ENCODE assay signal across 15 mouse cellular contexts in genomic region chr9:59198221-59198875, GRCm38 (mm10).
DNase-seq lines count a peak whose midpoint lies in the region; ATAC-seq and TF ChIP-seq lines count a peak whose summit lies in the region.
"Had no signal": no experiment of that assay in that cellular context is flagged by ENCODE, and none has a peak within 500 bp of the region (broad histone marks: within the 10 kb centered on the region; RNA-seq: fewer than 3 reads in every experiment).

No protein-coding gene starts in this region.

- WGBS in lung, embryonic 14.5 days: 22% methylated on average over 6 of the region's 6 CpGs

- H3K9ac ChIP-seq in lung, embryonic 14.5 days: no peak overlapping the region
- H3K9ac ChIP-seq: embryonic facial prominence, embryonic 15.5 days; midbrain, embryonic 15.5 days; neural tube, embryonic 15.5 days had no signal

- ATAC-seq in lung, embryonic 14.5 days (ENCODE audit: insufficient read depth): no peak; the same call in 1 of the 2 replicates
- ATAC-seq: CD4-positive, CD25-positive, alpha-beta regulatory T cell, adult 4 months; inflammation-experienced regulatory T-cells, adult 6 months; midbrain, embryonic 15.5 days had no signal

- H3K4me1 ChIP-seq in lung, embryonic 14.5 days (ENCODE audit: insufficient read depth): peaks cover 13% of the 10 kb centered on the region; the same call in 1 of the 2 replicates
- H3K4me1 ChIP-seq: midbrain, embryonic 15.5 days had no signal

- intact Hi-C loops in gastrocnemius, postnatal 14 days (cut with DNase I; ENCODE audit: low total_unique reads): no loop called here

- H3K36me3 ChIP-seq in lung, embryonic 14.5 days (ENCODE audit: insufficient read depth): no peaks in the 10 kb centered on the region
- H3K36me3 ChIP-seq: embryonic facial prominence, embryonic 15.5 days; midbrain, embryonic 15.5 days; neural tube, embryonic 15.5 days had no signal

- no peak overlapping the region for H3K4me3 ChIP-seq in lung, embryonic 14.5 days (ENCODE audit: low read depth, low read length)
- H3K4me3 ChIP-seq: embryonic facial prominence, embryonic 15.5 days; midbrain, embryonic 15.5 days; neural tube, embryonic 15.5 days had no signal

- H3K27ac ChIP-seq in lung, embryonic 14.5 days (ENCODE audit: low read depth): no peak overlapping the region
- H3K27ac ChIP-seq: embryonic facial prominence, embryonic 15.5 days; midbrain, embryonic 15.5 days; neural tube, embryonic 15.5 days had no signal

- no peaks in the 10 kb centered on the region for H3K27me3 ChIP-seq in lung, embryonic 14.5 days (ENCODE audit: insufficient read depth, low read length)
- H3K27me3 ChIP-seq: embryonic facial prominence, embryonic 15.5 days; midbrain, embryonic 15.5 days; neural tube, embryonic 15.5 days had no signal

- no peak overlapping the region for H3K4me2 ChIP-seq in lung, embryonic 14.5 days
- H3K4me2 ChIP-seq: embryonic facial prominence, embryonic 15.5 days; midbrain, embryonic 15.5 days; neural tube, embryonic 15.5 days had no signal

- no peaks in the 10 kb centered on the region for H3K9me3 ChIP-seq in lung, embryonic 14.5 days (ENCODE audit: low read depth, low read length)
- H3K9me3 ChIP-seq: embryonic facial prominence, embryonic 15.5 days; midbrain, embryonic 15.5 days; neural tube, embryonic 15.5 days had no signal

- peak; percentile 13 for DNase-seq in gastrocnemius, postnatal 14 days
- no peak for DNase-seq in gastrocnemius, postnatal 10 days
- peak; percentile 28 for DNase-seq in lung, embryonic 14.5 days
- DNase-seq in lung, postnatal 4 days: no peak
- peak; percentile 29 for DNase-seq in embryo, embryonic 10.5 days (ENCODE audit: low spot score)
- DNase-seq in mesoderm, embryonic 11.5 days (ENCODE audit: low read depth, low spot score): peak; percentile 32
- no peak for DNase-seq in ovary, postnatal 14 days (ENCODE audit: low spot score)
- DNase-seq in layer of hippocampus, postnatal 10 days (ENCODE audit: low spot score in 2 of 2): no peak
- DNase-seq: adrenal gland, postnatal 25 days; lung, adult 18-20 months had no signal

- no peak for TF ChIP-seq CTCF in lung, embryonic 14.5 days (IDR thresholded peaks at IDR 0.05; ENCODE audit: low read depth)

Comparison
In these comparisons a context has a peak if more than half of its experiments do, and no peak if none do; other contexts are left out.
1. DNase-seq: peak in gastrocnemius, postnatal 14 days (single experiment), lung, embryonic 14.5 days (single experiment), embryo, embryonic 10.5 days (single experiment) and mesoderm, embryonic 11.5 days (single experiment); none in gastrocnemius, postnatal 10 days (single experiment), lung, postnatal 4 days (0 of 2), ovary, postnatal 14 days (single experiment) and layer of hippocampus, postnatal 10 days (0 of 2).